Mouse (Mus musculus) thymus, adult 2 months (tissue): ENCODE results near the gene Cabp1. TPM values are rescaled to one million over a fixed set of nuclear protein-coding genes. Genes with fewer than 3 reads are reported as not detected.

Experiments used
- DNase-seq: peaks from one replicate; pipeline ENCODE4 v3.0.0; 2021
- H3K27ac ChIP-seq: fragments of 200-500 bp; 2 replicates; pipeline ENCODE4 v1.5.1; 2012; ENCODE audit warnings: low read length, control low read depth; ENCODE audit not compliant: control insufficient read depth, insufficient read depth
- H3K27me3 ChIP-seq: fragments of 200-500 bp; 2 replicates; pipeline ENCODE4 v1.6.1; 2012; ENCODE audit warnings: mild to moderate bottlenecking, low read length, moderate library complexity, mixed read lengths; ENCODE audit not compliant: control insufficient read depth, insufficient read depth
- H3K36me3 ChIP-seq: fragments of 200-500 bp; 2 replicates; pipeline ENCODE4 v1.6.1; 2012; ENCODE audit warnings: mild to moderate bottlenecking, low read length, moderate library complexity; ENCODE audit not compliant: control insufficient read depth, insufficient read depth
- H3K4me1 ChIP-seq: fragments of 200-500 bp; replicated peaks from 2 replicates; pipeline ENCODE4 v1.6.1; 2012; ENCODE audit warnings: low read length; ENCODE audit not compliant: control insufficient read depth, insufficient read depth
- H3K4me3 ChIP-seq: fragments of 200-500 bp; 2 replicates; pipeline ENCODE4 v1.5.1; 2012; ENCODE audit warnings: mild to moderate bottlenecking, low read length, control low read depth, moderate library complexity; ENCODE audit not compliant: control insufficient read depth, insufficient read depth
- CTCF ChIP-seq: fragments of 200-500 bp; IDR thresholded peaks from 2 replicates; pipeline ENCODE4 v1.5.1; 2012; ENCODE audit warnings: mild to moderate bottlenecking, control low read depth, low read length, moderate library complexity, borderline replicate concordance; ENCODE audit not compliant: control insufficient read depth, poor library complexity, insufficient read depth; ENCODE audit errors: extremely low read depth
- POLR2A ChIP-seq: fragments of 200-500 bp; IDR thresholded peaks from 2 replicates; pipeline ENCODE4 v1.6.1; 2012; ENCODE audit warnings: mild to moderate bottlenecking, low read length, control low read depth, moderate library complexity; ENCODE audit not compliant: control insufficient read depth, poor library complexity, insufficient read depth; ENCODE audit errors: extremely low read depth
- WGBS: fragments of 180-500 bp; shearing (Covaris S2); methylation state at CpG from one replicate; pipeline ENCODE4 v1.1.7; 2018; 5-methylcytosine and 5-hydroxymethylcytosine counted together
- polyA plus RNA-seq: library from polyadenylated mRNA; depleted of rRNA; stranded (reverse); fragments of >200 nt; gene quantifications from 2 replicates; pipeline ENCODE4 v1.2.3, GENCODE M21; 2012

Gene Cabp1
- polyA plus RNA-seq, 1 experiment = 0.58 TPM

GRCm38 (mm10) chr5:115203735-115204561, 9.8 kb upstream of the Cabp1 start:
- no peak for DNase-seq
- Histone ChIP-seq H3K27me3 (peaks cover 10% of the 10 kb centered on the region; the same call in 1 of the 2 replicates), H3K4me1 (peaks cover 10% of the 10 kb centered on the region), H3K27ac (no peak overlapping the region), H3K36me3 (no peaks in the 10 kb centered on the region), H3K4me3 (no peak overlapping the region)
- TF ChIP-seq POLR2A = no peak
- no peak for TF ChIP-seq CTCF
- 8% methylated on average over 23 of the region's 23 CpGs for WGBS

DNA sequence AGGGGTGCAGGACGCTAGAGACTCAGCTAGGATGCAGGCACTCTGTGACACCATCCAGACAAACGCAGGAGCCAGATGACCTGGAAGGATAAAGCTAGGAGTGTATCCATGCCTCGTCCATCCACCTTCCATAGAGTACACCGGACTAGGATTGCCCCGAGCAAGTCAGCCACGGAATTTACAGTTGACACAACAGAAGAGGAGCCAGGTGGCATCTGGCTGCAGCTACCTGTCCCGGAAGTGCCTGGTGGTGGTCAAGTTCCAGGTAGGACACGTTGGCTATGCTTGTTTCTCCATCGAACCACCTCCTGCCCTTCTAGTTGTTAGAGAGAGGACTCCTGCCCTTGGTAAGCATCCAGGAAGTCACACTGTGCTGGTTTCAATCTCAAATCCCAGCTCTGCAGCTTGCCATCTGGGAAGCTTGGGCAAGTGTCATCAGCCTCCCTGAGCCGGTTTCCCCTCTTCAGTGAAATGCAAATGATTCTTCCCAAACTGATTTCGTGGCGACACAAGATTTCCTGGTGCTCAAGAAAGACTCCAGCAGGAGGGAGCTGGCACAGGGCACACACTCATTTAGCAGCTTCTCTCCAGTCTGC, 543 bp upstream of the Cabp1 start:
- no peaks in the 10 kb centered on the region for H3K36me3 ChIP-seq
- WGBS = 17% methylated on average over 12 of the region's 12 CpGs
- H3K4me1 ChIP-seq = peaks cover 17% of the 10 kb centered on the region
- peaks cover 21% of the 10 kb centered on the region for H3K27me3 ChIP-seq
- no peak for DNase-seq
- peak overlapping the region; percentile 27 for H3K4me3 ChIP-seq
- no peak overlapping the region for H3K27ac ChIP-seq
- TF ChIP-seq CTCF = no peak
- no peak for TF ChIP-seq POLR2A

DNA sequence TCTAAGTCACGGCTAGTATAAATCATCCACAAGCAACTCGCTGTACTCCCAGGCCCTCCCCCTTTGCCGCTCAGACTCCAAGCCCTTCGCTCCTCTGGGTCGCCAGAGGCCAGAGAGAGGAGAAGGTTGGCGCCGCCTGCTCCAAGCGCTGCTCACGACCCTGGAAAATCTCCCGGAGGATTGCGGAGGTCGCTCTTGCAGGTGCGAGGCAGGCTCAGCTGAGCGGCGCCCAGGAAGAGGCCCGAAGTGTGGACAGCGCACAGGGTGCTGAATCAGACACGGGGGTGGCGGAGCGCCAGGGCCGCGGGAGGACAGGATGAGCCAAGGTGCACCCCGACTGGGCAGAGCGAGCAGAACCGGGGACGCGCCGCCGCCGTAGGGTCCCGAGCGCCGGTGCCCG, 955 bp downstream of the Cabp1 start:
- H3K36me3 ChIP-seq = no peaks in the 10 kb centered on the region
- peaks cover 21% of the 10 kb centered on the region for H3K27me3 ChIP-seq
- 2% methylated on average over 34 of the region's 34 CpGs for WGBS
- peak; percentile 47 for DNase-seq
- TF ChIP-seq POLR2A (no peak), CTCF (no peak)
- H3K27ac ChIP-seq = no peak overlapping the region
- peaks cover 17% of the 10 kb centered on the region for H3K4me1 ChIP-seq
- H3K4me3 ChIP-seq = peak overlapping the region; percentile 45; the same call in 1 of the 2 replicates

DNA sequence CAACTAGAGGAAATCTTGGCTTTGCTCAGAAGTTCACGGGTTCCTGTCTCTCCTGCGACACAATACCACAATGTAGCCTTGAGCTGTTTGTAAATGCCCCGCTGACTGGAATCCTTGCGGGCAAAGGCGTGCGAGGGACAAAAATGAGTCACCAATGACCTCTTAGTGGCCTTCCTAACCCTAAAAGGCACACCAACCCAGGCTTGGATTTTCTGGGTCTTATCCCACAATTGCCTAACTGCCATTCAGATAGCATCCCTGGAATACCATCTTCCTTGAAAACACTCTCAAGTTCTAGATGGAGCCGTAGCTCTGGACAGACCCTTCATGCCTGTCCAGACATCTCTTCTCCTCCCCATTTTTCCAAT, 1.4 kb downstream of the Cabp1 start:
- H3K4me1 ChIP-seq = peaks cover 17% of the 10 kb centered on the region
- no peak overlapping the region for H3K27ac ChIP-seq
- WGBS = 18% methylated on average over 7 of the region's 7 CpGs
- H3K36me3 ChIP-seq = no peaks in the 10 kb centered on the region
- DNase-seq = no peak
- no peak overlapping the region for H3K4me3 ChIP-seq
- TF ChIP-seq POLR2A (no peak), CTCF (no peak)
- H3K27me3 ChIP-seq = peaks cover 21% of the 10 kb centered on the region

DNA sequence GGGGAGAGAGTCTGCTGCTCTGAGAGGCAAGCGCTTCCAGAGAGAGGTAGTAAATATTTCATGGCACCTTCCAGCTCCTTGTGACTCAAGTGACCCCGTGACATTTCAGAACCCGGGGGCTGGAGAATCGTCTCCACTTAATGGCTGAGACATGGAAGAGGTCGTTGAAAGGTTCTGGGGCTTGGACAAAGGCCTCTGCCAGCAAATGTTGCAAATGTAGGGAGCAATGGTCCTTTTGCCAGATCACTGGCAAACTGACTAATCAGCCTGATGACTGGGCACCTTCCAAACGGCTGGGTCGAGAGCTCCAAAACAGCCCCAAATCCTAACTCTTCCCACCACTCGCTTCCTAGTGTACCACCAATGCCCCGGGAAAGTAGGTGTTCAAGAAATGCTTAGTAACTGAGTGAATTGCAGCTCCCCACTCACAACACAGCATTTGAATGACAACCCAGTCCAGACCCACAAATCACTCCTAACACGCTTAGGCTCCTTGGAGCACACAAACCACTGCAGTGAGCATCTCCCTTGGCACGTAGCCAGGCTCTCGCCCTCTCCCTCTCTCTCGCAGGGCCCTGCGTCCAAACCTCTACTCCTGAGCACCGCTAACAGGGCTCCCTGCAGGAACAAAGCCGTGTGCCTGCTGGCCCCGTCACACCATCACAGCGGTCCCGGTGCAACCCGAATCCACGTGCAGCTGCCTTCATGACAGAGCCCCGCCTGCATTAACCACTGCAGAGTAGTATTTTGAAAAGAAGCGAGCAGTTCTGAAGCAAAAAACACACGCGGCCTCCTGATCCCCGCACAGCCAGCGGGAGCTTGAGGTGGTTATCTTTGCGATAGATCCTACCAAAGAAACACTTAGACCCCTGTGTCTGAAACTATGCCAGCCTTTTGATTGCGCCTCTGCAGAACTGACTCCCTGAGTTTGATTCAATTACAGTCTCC, 2.0 kb downstream of the Cabp1 start:
- H3K27me3 ChIP-seq = peaks cover 21% of the 10 kb centered on the region

GRCm38 (mm10) chr5:115190081-115190480, 4.1 kb downstream of the Cabp1 start:
- Histone ChIP-seq H3K36me3 (no peaks in the 10 kb centered on the region), H3K27me3 (peaks cover 24% of the 10 kb centered on the region), H3K4me1 (peaks cover 22% of the 10 kb centered on the region), H3K4me3 (no peak overlapping the region), H3K27ac (no peak overlapping the region)
- whole genome bisulfite sequencing = 79% methylated on average over 12 of the region's 12 CpGs
- DNase-seq = no peak
- no peak for TF ChIP-seq POLR2A
- TF ChIP-seq CTCF = no peak

More for the DNA sequence above, 2.0 kb downstream of the Cabp1 start:
- H3K4me1 ChIP-seq = peaks cover 22% of the 10 kb centered on the region
- TF ChIP-seq POLR2A (no peak), CTCF (no peak)
- no peak overlapping the region for H3K4me3 ChIP-seq
- 12% methylated on average over 29 of the region's 29 CpGs for WGBS
- no peak for DNase-seq
- no peak overlapping the region for H3K27ac ChIP-seq
- H3K36me3 ChIP-seq = no peaks in the 10 kb centered on the region
